Mouse (Mus musculus) cerebellum, postnatal 25 days (tissue): ENCODE data around the gene Tgfb3.

Experiments used
- DNase-seq, 2 experiments: peaks; one replicate each; pipeline ENCODE4 v3.0.0; 2021; ENCODE audit warnings: mixed read lengths in 2 of 2

Tgfb3 gene

DNA sequence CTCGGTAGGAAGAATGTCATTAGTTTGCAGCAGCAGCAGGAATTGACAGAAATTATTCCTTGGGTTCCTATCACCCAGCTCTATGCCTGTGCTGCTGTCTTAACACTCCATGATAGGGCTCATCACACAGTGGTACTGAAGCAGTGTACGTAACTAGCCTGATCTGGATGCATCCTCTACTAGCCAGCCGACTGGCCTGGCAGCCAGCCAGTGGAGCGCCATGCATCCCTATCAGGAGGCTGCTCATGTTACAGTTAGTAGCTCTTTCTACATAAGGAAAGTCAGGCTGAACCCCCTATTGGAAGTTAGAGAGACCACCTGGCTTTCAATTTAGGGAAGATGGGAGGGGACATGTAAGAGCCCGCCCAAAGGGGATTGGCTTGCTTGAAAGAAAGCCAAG is 51.8 kb downstream of the Tgfb3 start:
- peak; percentile 64 to 77 for DNase-seq

- DNase-seq: peak; percentile 82 to 86
These were observed 53.4 kb downstream of the Tgfb3 start for GRCm38 (mm10) chr12:86025480-86025879.

- DNase-seq: peak; percentile 45 to 68
These were observed 54.4 kb downstream of the Tgfb3 start for GRCm38 (mm10) chr12:86024426-86024825.

DNA sequence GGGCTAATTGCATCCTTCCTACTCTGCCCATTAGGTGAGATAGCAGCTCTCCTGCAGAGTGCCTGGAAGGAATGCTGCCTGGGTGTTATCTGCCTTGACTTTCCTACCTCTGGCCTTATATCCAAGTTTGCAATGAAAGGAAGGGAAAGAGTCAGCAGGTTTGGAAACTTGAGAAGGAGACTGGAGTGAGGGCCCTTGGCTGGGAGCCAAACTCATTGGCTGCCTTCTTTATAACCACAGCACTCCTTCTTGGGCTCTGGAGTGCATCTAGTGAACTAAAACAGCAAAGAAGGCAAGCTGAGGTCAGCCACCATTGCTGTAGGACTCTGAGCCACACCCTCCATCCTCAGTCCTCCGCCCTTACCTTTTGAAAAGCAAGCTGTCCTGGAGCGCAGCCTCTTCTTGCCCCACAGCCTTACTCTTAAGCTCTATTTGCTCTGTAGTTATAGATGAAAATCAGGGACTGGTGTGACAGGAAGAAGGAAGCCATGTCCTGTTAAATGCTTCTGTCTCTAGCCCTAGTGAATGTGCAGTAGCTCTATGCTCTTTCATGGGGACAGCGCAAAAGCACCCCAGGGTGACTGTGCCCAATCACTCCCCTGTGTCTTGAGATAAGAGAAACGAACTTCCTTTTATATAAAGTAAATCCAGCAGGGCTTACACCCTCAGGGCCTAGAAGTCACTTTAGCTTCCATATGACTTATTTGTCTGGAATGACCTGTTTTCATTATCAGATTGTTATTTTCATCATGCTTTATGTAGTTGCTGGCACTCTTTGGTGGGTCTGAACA is 55.6 kb downstream of the Tgfb3 start:
- peak in 1 of 2 experiments; percentile 33 for DNase-seq

DNA sequence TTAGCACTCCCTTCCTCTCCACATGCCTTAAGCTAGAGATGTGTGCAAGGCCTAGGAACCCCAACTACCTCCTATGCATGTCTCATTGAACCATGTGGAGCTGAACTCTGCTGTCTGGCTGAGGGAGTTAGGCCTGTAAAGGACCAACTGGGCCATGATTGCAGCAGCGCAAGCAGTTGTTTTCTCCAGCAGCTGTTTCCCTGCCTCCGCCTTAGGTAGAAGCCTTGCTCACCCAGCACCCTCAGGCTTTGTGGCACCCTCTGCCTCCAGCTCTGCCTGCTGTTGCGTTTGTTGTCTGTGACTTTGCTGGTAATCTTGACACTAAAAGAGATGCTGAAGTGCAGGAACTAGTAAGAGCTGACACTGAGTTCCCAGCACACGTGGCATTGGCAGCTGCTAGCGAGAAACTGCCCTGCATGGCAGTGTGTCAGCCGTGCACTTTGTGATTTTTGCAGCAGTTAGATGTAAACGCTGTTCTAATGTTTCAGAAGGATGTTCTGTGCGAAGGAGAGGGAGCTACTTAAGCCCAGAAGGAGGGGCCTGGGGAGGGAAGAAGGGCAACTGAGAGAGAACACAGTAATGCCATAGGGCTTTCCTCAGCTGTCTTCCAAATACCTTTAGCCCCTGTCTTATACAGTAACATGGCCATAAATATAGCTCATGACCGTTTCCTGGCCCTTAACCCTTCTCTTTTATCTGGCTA is 56.4 kb downstream of the Tgfb3 start:
- DNase-seq: no peak

- DNase-seq: no peak
These were observed 57.3 kb downstream of the Tgfb3 start for GRCm38 (mm10) chr12:86021583-86021982.

DNA sequence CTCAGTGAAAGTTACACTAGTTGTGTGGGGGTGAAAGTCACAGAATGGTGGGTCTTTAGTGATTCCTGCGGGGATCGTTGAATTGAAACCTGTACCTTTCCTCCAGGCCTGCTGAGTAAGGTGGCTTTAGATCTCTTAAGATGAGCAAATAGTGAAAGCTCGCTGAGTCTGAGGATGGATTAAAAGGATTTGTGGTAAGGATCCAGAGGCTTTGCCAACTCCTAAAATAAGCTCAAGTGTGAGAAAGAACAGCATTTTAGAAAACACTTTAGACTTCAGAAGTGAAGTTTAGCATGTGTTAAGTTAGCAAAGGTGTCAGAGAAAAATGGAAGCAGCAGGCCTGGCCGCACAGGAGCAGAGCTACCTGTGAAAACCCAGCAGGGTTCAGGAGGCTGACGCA is 61.5 kb downstream of the Tgfb3 start:
- no peak for DNase-seq

- no peak for DNase-seq
These were observed 63.7 kb downstream of the Tgfb3 start for GRCm38 (mm10) chr12:86015114-86015513.

DNA sequence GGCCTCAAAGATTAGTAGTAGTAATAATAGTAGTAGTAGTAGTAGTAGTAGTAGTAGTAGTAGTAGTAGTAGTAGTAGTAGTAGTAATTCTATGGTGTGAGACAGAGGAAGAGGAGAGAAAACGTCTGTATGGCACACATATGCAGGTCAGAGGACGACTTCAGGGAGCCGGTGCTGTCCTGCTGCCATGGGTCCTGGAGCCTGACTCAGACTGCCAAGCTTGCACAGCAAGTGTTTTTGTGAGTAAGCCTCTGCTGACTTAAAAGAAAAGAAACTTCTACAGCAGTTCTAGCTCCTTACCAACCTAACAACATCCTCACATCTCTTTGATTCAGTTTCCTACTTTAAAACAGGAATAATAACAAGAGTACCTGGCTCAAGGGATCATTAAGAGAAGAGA is 64.2 kb downstream of the Tgfb3 start:
- no peak for DNase-seq

DNA sequence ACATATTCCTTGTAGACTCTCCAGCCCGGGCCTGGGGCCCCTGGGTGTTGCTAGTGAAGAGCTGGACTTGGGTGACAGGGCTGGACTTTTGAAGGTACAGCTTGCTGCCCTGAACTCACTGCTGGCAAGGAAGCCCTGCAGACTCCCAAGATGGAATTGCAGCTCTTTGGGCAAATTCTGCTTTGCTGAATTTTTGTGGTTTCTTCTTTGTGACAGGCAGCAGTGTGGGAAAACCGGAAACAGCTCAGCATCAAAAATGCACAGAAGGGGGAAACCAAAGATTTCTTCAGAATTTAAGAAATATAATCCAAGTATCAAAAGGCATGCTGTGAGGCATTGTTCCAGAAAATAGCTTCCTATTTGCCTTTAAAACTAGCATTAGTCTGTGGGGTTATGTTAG is 64.7 kb downstream of the Tgfb3 start:
- no peak for DNase-seq

DNA sequence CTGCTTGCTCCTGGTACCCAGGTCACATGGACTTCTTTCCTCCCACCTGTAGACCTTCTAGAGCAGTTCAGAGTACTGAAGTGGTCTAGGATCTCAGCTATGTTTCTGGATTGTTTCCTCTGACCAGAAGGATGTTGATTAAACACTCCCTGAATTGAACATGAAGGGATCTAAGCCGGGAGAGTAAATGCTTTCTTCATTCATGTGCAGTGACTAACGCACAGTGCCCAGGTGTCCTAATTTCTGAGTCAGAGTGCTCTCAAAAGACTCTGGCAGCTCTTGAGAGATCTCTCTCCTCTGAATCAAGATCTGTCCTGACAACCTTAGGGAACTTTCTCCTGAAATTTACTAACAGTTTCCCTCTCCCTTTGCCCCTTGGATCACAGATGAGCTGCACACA is 66.6 kb downstream of the Tgfb3 start:
- no peak for DNase-seq

DNA sequence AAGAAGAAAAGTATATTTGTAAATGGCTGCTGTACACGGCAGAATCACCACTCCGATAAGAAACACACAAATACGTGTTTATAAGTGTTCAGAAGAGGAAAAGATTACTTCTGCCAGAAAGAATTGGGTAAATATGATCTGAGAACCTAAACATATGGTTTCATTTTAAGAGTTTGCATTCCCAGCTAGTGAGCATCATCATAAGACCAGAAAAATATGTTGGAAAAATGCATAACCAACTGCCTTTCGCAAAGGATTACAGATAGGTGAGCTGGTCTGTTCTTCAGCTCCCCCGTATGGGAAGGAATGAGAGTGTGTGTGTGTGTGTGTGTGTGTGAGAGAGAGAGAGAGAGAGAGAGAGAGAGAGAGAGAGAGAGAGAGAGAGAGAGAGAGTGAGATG is 68.2 kb downstream of the Tgfb3 start:
- no peak for DNase-seq

DNA sequence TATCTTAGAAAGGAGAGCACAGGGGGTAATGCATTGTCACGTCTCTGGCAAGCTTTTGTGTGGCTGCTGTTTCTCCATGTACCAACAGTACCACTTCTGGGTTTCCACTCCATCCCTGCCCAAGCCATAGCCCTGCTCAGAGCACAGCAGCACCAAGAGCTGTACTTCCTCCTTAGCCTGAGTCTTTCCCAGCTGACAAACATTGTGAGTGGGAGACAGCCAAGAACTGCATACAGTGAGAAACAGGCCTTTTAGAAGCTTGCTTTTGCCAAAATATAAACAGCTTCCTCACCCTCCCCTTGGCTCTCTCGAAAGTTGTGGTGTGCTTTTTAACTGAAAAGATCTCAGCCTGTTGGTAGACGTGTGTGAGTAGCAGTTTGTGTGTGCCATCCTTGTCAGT is 71.5 kb downstream of the Tgfb3 start:
- DNase-seq: no peak
